Mouse (Mus musculus) heart, postnatal 0 days (tissue): ENCODE results near the gene Rbfox3. TPM values are rescaled to one million over a fixed set of nuclear protein-coding genes. Genes with fewer than 3 reads are reported as not detected.

Experiments
- ATAC-seq: fragments of 200-750 bp; cut with Nextera tagmentation; 2 replicates; pipeline ENCODE4 v1.8.0; 2017; ENCODE audit warnings: low read depth, moderate number of reproducible peaks, moderate library complexity; ENCODE audit not compliant: insufficient read depth
- DNase-seq: peaks from one replicate; pipeline ENCODE4 v3.0.0-alpha.2; 2016; ENCODE audit warnings: low spot score
- H3K27ac ChIP-seq: fragments of 300-500 bp; sonication (generic); 2 replicates; pipeline ENCODE4 v1.5.1; 2014; ENCODE audit warnings: low read depth, mild to moderate bottlenecking
- H3K27me3 ChIP-seq: fragments of 300-500 bp; sonication (generic); 2 replicates; pipeline ENCODE4 v1.6.1; 2014; ENCODE audit warnings: low read length, mixed read lengths; ENCODE audit not compliant: control insufficient read depth, insufficient read depth
- H3K36me3 ChIP-seq: fragments of 300-500 bp; sonication (generic); replicated peaks from 2 replicates; pipeline ENCODE4 v1.6.1; 2014; ENCODE audit warnings: low read length, mixed read lengths; ENCODE audit not compliant: control insufficient read depth, insufficient read depth
- H3K4me1 ChIP-seq: fragments of 300-500 bp; sonication (generic); 2 replicates; pipeline ENCODE4 v1.6.1; 2014; ENCODE audit warnings: antibody characterized with exemption; ENCODE audit not compliant: control insufficient read depth, insufficient read depth
- H3K4me2 ChIP-seq: fragments of 300-500 bp; sonication (generic); 2 replicates; pipeline ENCODE4 v1.6.1; 2014; ENCODE audit warnings: low read depth, mild to moderate bottlenecking, low read length, moderate library complexity
- H3K4me3 ChIP-seq: fragments of 300-500 bp; sonication (generic); 2 replicates; pipeline ENCODE4 v1.5.1; 2014; ENCODE audit warnings: low read depth, low read length
- H3K9ac ChIP-seq: fragments of 300-500 bp; sonication (generic); replicated peaks from 2 replicates; pipeline ENCODE4 v1.6.1; 2014; ENCODE audit warnings: low read depth, low read length, mixed read lengths
- H3K9me3 ChIP-seq: fragments of 300-500 bp; sonication (generic); replicated peaks from 2 replicates; pipeline ENCODE4 v1.6.1; 2016; ENCODE audit warnings: low read length; ENCODE audit not compliant: control insufficient read depth
- CTCF ChIP-seq: IDR thresholded peaks from 2 replicates; pipeline ENCODE4 v1.5.1; 2016; ENCODE audit warnings: antibody characterized with exemption, control low read depth, low read depth
- EP300 ChIP-seq: IDR thresholded peaks from 2 replicates; pipeline ENCODE4 v1.6.1; 2016; ENCODE audit warnings: antibody characterized with exemption, low read depth
- WGBS: fragments of 180-500 bp; shearing (Covaris S2); extraction: QIAGEN DNeasy Blood & Tissue Kit; methylation state at CpG from one replicate; pipeline ENCODE4 v1.1.7; 2014; 5-methylcytosine and 5-hydroxymethylcytosine counted together
- polyA plus RNA-seq: library from polyadenylated mRNA; unstranded; fragments of >200 nt; fragmentation: Nextera tagmentation; extraction: Ambion mirVana; gene quantifications from 2 replicates; pipeline ENCODE4 v1.2.1, GENCODE M21; 2015
- total RNA-seq: library from RNA; depleted of rRNA; stranded (reverse); fragments of >200 nt; gene quantifications from 2 replicates; pipeline ENCODE4 v1.2.3, GENCODE M21; 2014; ENCODE audit warnings: low replicate concordance

Rbfox3 gene
- total and polyA plus RNA-seq, 2 experiments from 2014 or later = 0.08 to 1.2 TPM

DNA sequence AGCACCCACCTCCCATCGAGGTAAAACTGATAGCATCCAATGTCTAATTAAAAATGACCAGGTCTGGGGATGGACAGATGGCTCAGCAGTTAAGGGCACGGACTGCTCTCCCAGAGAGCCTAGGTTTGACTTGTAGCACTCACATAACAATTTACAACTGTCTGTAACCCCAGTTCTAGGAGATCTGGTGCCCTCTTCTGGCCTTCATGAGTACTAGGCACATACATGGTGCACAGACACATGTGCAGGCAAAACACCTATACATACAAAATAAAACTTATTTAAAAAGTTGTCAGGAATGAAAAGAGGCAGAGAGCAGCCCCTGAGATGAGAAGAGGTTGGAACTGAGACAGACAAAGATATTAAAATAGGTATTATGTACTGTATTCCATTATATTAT lies 305.8 kb downstream of the Rbfox3 start:
- peaks cover 19% of the 10 kb centered on the region; the same call in 1 of the 2 replicates for H3K27me3 ChIP-seq
- H3K4me3 ChIP-seq = no peak overlapping the region
- DNase-seq = no peak
- WGBS = 58% methylated on average over 2 of the region's 2 CpGs
- no peak overlapping the region for H3K27ac ChIP-seq
- H3K4me1 ChIP-seq = no peaks in the 10 kb centered on the region
- no peak for ATAC-seq
- H3K4me2 ChIP-seq = no peak overlapping the region
- no peak overlapping the region for H3K9ac ChIP-seq
- H3K9me3 ChIP-seq = no peaks in the 10 kb centered on the region
- TF ChIP-seq CTCF = no peak
- no peak for TF ChIP-seq EP300
- no peaks in the 10 kb centered on the region for H3K36me3 ChIP-seq

DNA sequence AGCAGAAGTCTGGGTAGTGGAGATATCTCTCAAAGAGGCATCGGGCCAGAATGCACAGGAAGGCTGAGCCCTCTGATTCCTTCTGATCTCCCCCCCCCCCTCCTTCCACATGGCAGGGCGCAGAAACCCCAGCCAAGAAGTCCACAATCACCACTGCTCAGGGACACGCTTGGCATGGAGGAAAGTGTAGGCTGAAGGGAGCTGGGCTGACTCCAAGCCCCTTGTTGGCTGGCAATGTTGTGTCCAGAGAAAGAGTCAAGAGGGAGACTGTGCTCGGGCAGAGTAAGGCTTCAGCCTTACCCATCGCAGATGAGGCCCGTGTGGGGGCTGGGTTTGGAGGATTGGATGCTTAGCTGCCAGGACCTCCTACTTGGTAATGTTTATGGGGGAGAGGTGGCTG lies 307.2 kb downstream of the Rbfox3 start:
- Histone ChIP-seq H3K9me3 (no peaks in the 10 kb centered on the region), H3K4me2 (no peak overlapping the region), H3K36me3 (no peaks in the 10 kb centered on the region), H3K4me3 (no peak overlapping the region), H3K27ac (no peak overlapping the region), H3K27me3 (0 out of 2 replicates have a peak, but pooled peaks cover 9% of the 10 kb centered on the region), H3K4me1 (no peaks in the 10 kb centered on the region), H3K9ac (no peak overlapping the region)
- no peak for TF ChIP-seq CTCF
- TF ChIP-seq EP300 = no peak
- WGBS = 60% methylated on average over 6 of the region's 6 CpGs
- ATAC-seq (no peak), DNase-seq (no peak)

DNA sequence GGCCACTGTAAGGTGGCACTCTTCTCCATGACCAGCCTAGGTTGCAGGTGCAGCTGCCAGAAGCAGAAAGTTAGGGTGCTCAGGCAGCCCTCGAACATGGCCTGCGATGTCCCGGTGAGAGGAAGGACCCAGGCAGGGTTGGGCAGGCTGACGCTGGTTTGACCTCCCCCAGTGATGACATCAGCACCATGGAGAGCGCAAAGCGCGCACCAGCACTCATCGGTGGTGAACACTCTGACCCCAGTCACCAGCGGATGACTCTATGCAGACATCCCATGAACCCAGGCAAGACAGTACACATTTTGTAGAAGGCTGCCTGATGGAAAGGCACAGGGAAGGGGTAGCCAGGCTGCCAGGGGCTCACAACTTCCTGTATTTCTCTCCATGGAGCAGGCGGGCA lies 308.3 kb downstream of the Rbfox3 start:
- H3K27me3 ChIP-seq = 0 out of 2 replicates have a peak, but pooled peaks cover 6% of the 10 kb centered on the region
- WGBS = 4% methylated on average over 10 of the region's 10 CpGs
- ATAC-seq = peak; percentile 49; the same call in 1 of the 2 replicates
- no peaks in the 10 kb centered on the region for H3K36me3 ChIP-seq
- H3K4me1 ChIP-seq = no peaks in the 10 kb centered on the region
- H3K4me3 ChIP-seq = no peak overlapping the region
- no peak overlapping the region for H3K9ac ChIP-seq
- TF ChIP-seq EP300 (no peak), CTCF (no peak)
- H3K9me3 ChIP-seq = no peaks in the 10 kb centered on the region
- peak; percentile 8 for DNase-seq
- H3K27ac ChIP-seq = no peak overlapping the region
- H3K4me2 ChIP-seq = no peak overlapping the region

DNA sequence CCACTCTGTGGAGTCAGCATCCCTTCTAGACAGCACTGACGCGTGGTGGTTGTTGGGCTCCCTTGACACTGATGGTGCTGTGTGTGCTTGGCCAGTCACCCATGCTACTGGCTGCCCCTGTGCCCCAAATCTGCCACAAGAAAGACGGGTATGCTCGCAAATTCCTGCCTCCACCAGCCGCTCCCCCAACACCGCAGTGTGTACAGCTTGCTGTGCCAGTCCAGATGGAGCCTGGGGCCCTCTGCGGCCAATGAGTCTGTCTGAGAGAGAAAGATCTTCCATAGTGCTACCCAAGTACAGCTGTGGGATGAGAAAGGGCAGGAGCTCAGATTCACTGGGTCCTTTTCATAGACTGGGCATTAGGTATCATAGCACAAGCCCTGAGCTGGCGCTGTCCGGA lies 309.9 kb downstream of the Rbfox3 start:
- TF ChIP-seq EP300 = no peak
- TF ChIP-seq CTCF = no peak
- Histone ChIP-seq H3K9me3 (no peaks in the 10 kb centered on the region), H3K4me2 (no peak overlapping the region), H3K9ac (no peak overlapping the region), H3K4me3 (no peak overlapping the region), H3K27ac (no peak overlapping the region), H3K4me1 (no peaks in the 10 kb centered on the region), H3K27me3 (0 out of 2 replicates have a peak, but pooled peaks cover 6% of the 10 kb centered on the region), H3K36me3 (no peaks in the 10 kb centered on the region)
- 56% methylated on average over 9 of the region's 9 CpGs for WGBS
- no peak for ATAC-seq
- no peak for DNase-seq

DNA sequence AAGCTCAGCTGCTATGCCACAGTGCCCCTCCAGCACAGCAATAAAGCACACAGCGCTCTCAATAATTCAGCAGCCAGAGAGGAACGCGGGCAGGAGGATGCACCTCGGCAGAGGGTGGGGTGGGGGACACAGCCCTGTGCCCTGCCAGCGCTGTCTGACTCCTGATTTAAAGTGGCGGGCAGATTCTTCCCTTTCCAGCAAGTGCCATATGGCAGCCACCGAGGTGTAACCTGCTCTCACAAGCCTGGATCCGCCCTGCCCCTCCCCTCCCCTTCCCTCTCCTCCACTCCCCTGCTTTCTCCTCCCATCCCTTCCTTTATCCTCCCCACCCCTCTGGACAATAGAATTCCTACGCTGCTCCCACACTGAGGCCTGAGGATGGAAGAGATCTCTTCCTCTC lies 311.2 kb downstream of the Rbfox3 start:
- H3K27me3 ChIP-seq = 0 out of 2 replicates have a peak, but pooled peaks cover 3% of the 10 kb centered on the region
- H3K4me2 ChIP-seq = no peak overlapping the region
- TF ChIP-seq CTCF (no peak), EP300 (no peak)

DNA sequence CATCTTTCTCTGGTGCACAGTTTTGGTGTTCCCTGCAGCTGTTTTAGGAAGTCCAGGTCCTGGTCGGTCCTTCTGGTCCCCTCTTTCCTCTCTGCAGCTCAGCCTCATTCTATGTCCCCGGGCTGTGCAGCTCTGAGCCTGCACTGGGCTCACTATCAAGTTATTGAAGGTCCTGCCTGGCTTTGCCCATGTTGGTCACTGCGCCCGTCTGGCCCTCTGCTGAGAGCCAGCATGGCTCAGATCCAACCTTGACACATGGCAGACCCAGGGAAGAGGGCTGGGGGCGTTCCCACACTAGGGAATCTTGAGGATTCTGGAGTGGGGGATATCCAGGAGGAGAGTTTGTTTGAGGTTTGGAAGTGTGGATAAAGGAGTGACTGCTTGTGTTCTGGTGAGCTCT lies 312.7 kb downstream of the Rbfox3 start:
- H3K27ac ChIP-seq = no peak overlapping the region
- H3K27me3 ChIP-seq = 0 out of 2 replicates have a peak, but pooled peaks cover 3% of the 10 kb centered on the region
- H3K4me2 ChIP-seq = no peak overlapping the region
- H3K4me3 ChIP-seq = no peak overlapping the region
- H3K4me1 ChIP-seq = no peaks in the 10 kb centered on the region
- 42% methylated on average over 5 of the region's 5 CpGs for WGBS
- ATAC-seq = no peak
- H3K9ac ChIP-seq = no peak overlapping the region
- no peak for DNase-seq
- H3K36me3 ChIP-seq = no peaks in the 10 kb centered on the region
- H3K9me3 ChIP-seq = no peaks in the 10 kb centered on the region
- TF ChIP-seq EP300 (no peak), CTCF (no peak)

More for the DNA sequence above, 311.2 kb downstream of the Rbfox3 start:
- 6% methylated on average over 9 of the region's 9 CpGs for WGBS
- Histone ChIP-seq H3K27ac (no peak overlapping the region), H3K36me3 (no peaks in the 10 kb centered on the region), H3K9ac (no peak overlapping the region), H3K4me1 (no peaks in the 10 kb centered on the region), H3K9me3 (no peaks in the 10 kb centered on the region), H3K4me3 (no peak overlapping the region)
- ATAC-seq (no peak), DNase-seq (no peak)
